Mouse (Mus musculus): ENCODE measurements around the gene Cadm3. TPM values are rescaled to one million over a fixed set of nuclear protein-coding genes. Genes with fewer than 3 reads are reported as not detected.

The Cadm3 gene
- total and polyA plus RNA-seq, 2 experiments from 2014 or later, result 0.10 to 1.1 TPM

Other genes with a start within 250 kb of the Cadm3 start
- not detected in 2 replicates for gene Olfr1408, start 230.3 kb downstream of the Cadm3 start, total RNA-seq (2014; rRNA removed; ENCODE audit: low replicate concordance)
- not detected in 2 replicates for gene Olfr1408, start 230.3 kb downstream of the Cadm3 start, polyA plus RNA-seq (2015; fragmentation: Nextera tagmentation; extraction: Ambion mirVana)
- gene Olfr1406, start 177.1 kb downstream of the Cadm3 start, total RNA-seq (2014; rRNA removed; ENCODE audit: low replicate concordance), result not detected in 2 replicates
- gene Olfr1406, start 177.1 kb downstream of the Cadm3 start, polyA plus RNA-seq (2015; fragmentation: Nextera tagmentation; extraction: Ambion mirVana), result not detected in 2 replicates
- gene Olfr218, start 169.9 kb downstream of the Cadm3 start, total RNA-seq (2014; rRNA removed; ENCODE audit: low replicate concordance), result not detected in 2 replicates
- gene Olfr218, start 169.9 kb downstream of the Cadm3 start, polyA plus RNA-seq (2015; fragmentation: Nextera tagmentation; extraction: Ambion mirVana), result not detected in 2 replicates
- not detected in 2 replicates for gene Olfr1404, start 155.3 kb downstream of the Cadm3 start, total RNA-seq (2014; rRNA removed; ENCODE audit: low replicate concordance)
- not detected in 2 replicates for gene Olfr1404, start 155.3 kb downstream of the Cadm3 start, polyA plus RNA-seq (2015; fragmentation: Nextera tagmentation; extraction: Ambion mirVana)
- gene Fcer1a, start 140.5 kb downstream of the Cadm3 start, total RNA-seq (2014; rRNA removed; ENCODE audit: low replicate concordance), result 0.38 TPM in 1 of 2 replicates, not detected in the other
- 0.89 TPM in 2 replicates for gene Fcer1a, start 140.5 kb downstream of the Cadm3 start, polyA plus RNA-seq (2015; fragmentation: Nextera tagmentation; extraction: Ambion mirVana)
- gene Olfr418, start 101.7 kb downstream of the Cadm3 start, total RNA-seq (2014; rRNA removed; ENCODE audit: low replicate concordance), result not detected in 2 replicates
- not detected in 2 replicates for gene Olfr418, start 101.7 kb downstream of the Cadm3 start, polyA plus RNA-seq (2015; fragmentation: Nextera tagmentation; extraction: Ambion mirVana)
- gene Mptx2, start 89.9 kb downstream of the Cadm3 start, total RNA-seq (2014; rRNA removed; ENCODE audit: low replicate concordance), result not detected in 2 replicates
- gene Mptx2, start 89.9 kb downstream of the Cadm3 start, polyA plus RNA-seq (2015; fragmentation: Nextera tagmentation; extraction: Ambion mirVana), result not detected in 2 replicates
- 1.8 TPM in 1 of 2 replicates, not detected in the other for gene Ackr1, start 33.9 kb downstream of the Cadm3 start, total RNA-seq (2014; rRNA removed; ENCODE audit: low replicate concordance)
- gene Ackr1, start 33.9 kb downstream of the Cadm3 start, polyA plus RNA-seq (2015; fragmentation: Nextera tagmentation; extraction: Ambion mirVana), result 0.14 and 0.16 TPM in 2 replicates
- gene Aim2, start 16.8 kb downstream of the Cadm3 start, total RNA-seq (2014; rRNA removed; ENCODE audit: low replicate concordance), result 0.19 and 0.54 TPM in 2 replicates
- 1.3 and 1.7 TPM in 2 replicates for gene Aim2, start 16.8 kb downstream of the Cadm3 start, polyA plus RNA-seq (2015; fragmentation: Nextera tagmentation; extraction: Ambion mirVana)
- gene Ifi206, start 123.3 kb upstream of the Cadm3 start, total RNA-seq (2014; rRNA removed; ENCODE audit: low replicate concordance), result 0.04 and 0.27 TPM in 2 replicates
- gene Ifi206, start 123.3 kb upstream of the Cadm3 start, polyA plus RNA-seq (2015; fragmentation: Nextera tagmentation; extraction: Ambion mirVana), result 0.14 TPM in 2 replicates
- gene Ifi214, start 168.3 kb upstream of the Cadm3 start, total RNA-seq (2014; rRNA removed; ENCODE audit: low replicate concordance), result not detected in 2 replicates
- gene Ifi214, start 168.3 kb upstream of the Cadm3 start, polyA plus RNA-seq (2015; fragmentation: Nextera tagmentation; extraction: Ambion mirVana), result not detected in 2 replicates
- gene Ifi213, start 231.6 kb upstream of the Cadm3 start, total RNA-seq (2014; rRNA removed; ENCODE audit: low replicate concordance), result 0.99 and 2.0 TPM in 2 replicates
- gene Ifi213, start 231.6 kb upstream of the Cadm3 start, polyA plus RNA-seq (2015; fragmentation: Nextera tagmentation; extraction: Ambion mirVana), result 0.10 and 0.16 TPM in 2 replicates

Data from heart, postnatal 0 days (tissue).